Mouse (Mus musculus) stomach, embryonic 14.5 days (tissue): ENCODE data around the gene Mtf2. TPM values are rescaled to one million over a fixed set of nuclear protein-coding genes. Genes with fewer than 3 reads are reported as not detected.
"Not testable (repeated sequence)": the region's sequence is repeated elsewhere in the genome, so short reads cannot be mapped to it uniquely, and the experiment has no call there.

ENCODE experiments used
- ATAC-seq: fragments of 200-750 bp; cut with Nextera tagmentation; 2 replicates; pipeline ENCODE4 v1.8.0; 2017; ENCODE audit warnings: low read depth, moderate TSS enrichment; ENCODE audit not compliant: insufficient number of reproducible peaks, insufficient read depth, low FRiP score
- H3K27ac ChIP-seq: fragments of 300-500 bp; sonication (generic); 2 replicates; pipeline ENCODE4 v1.5.1; 2014; ENCODE audit warnings: mild to moderate bottlenecking, low read length, moderate library complexity, mixed read lengths
- H3K27me3 ChIP-seq: fragments of 300-500 bp; sonication (generic); 2 replicates; pipeline ENCODE4 v1.6.1; 2014; ENCODE audit warnings: low read length, control low read depth, mixed read lengths; ENCODE audit not compliant: control insufficient read depth, insufficient read depth
- H3K36me3 ChIP-seq: fragments of 300-500 bp; sonication (generic); 2 replicates; pipeline ENCODE4 v1.6.1; 2014; ENCODE audit warnings: mild to moderate bottlenecking, control low read depth, low read length, moderate library complexity, mixed read lengths; ENCODE audit not compliant: control insufficient read depth, insufficient read depth
- H3K4me1 ChIP-seq: fragments of 300-500 bp; sonication (generic); 2 replicates; pipeline ENCODE4 v1.6.1; 2014; ENCODE audit warnings: low read length, control low read depth, mixed read lengths; ENCODE audit not compliant: control insufficient read depth, insufficient read depth
- H3K4me2 ChIP-seq: fragments of 300-500 bp; sonication (generic); replicated peaks from 2 replicates; pipeline ENCODE4 v1.6.1; 2014; ENCODE audit warnings: low read depth, low read length, control low read depth
- H3K4me3 ChIP-seq: fragments of 300-500 bp; sonication (generic); 2 replicates; pipeline ENCODE4 v1.5.1; 2014; ENCODE audit warnings: low read depth, low read length, control low read depth
- H3K9ac ChIP-seq: fragments of 300-500 bp; sonication (generic); replicated peaks from 2 replicates; pipeline ENCODE4 v1.6.1; 2014; ENCODE audit warnings: low read depth, mild to moderate bottlenecking, control low read depth, low read length, moderate library complexity, mixed read lengths
- H3K9me3 ChIP-seq: fragments of 300-500 bp; sonication (generic); 2 replicates; pipeline ENCODE4 v1.6.1; 2016; ENCODE audit warnings: low read depth, low read length, control low read depth; ENCODE audit not compliant: control insufficient read depth
- WGBS: fragments of 180-500 bp; shearing (Covaris S2); extraction: QIAGEN DNeasy Blood & Tissue Kit; methylation state at CpG from one replicate; pipeline ENCODE4 v1.1.7; 2014; 5-methylcytosine and 5-hydroxymethylcytosine counted together
- polyA plus RNA-seq: library from polyadenylated mRNA; unstranded; fragments of >200 nt; fragmentation: Nextera tagmentation; extraction: Ambion mirVana; gene quantifications from 2 replicates; pipeline ENCODE4 v1.2.1, GENCODE M21; 2014

The Mtf2 gene
- polyA plus RNA-seq = 92.0 and 95.0 TPM in 2 replicates

GRCm38 (mm10) chr5:108065465-108066411 lies at the start of gene Mtf2:
Mtf2 (plus strand) TSS chr5:108065674.
- Histone ChIP-seq H3K4me1 (peaks cover 6% of the 10 kb centered on the region; the same call in 1 of the 2 replicates), H3K27me3 (no peaks in the 10 kb centered on the region), H3K27ac (peak within 1 kb of the TSS; percentile 89), H3K9ac (peak within 1 kb of the TSS; percentile 85), H3K36me3 (peaks cover 11% of the 10 kb centered on the region), H3K4me3 (peak within 1 kb of the TSS; percentile 97), H3K4me2 (peak within 1 kb of the TSS; percentile 63), H3K9me3 (no peaks in the 10 kb centered on the region)
- WGBS = 0% methylated on average over 59 of the region's 59 CpGs
- ATAC-seq = peak; percentile 95

DNA sequence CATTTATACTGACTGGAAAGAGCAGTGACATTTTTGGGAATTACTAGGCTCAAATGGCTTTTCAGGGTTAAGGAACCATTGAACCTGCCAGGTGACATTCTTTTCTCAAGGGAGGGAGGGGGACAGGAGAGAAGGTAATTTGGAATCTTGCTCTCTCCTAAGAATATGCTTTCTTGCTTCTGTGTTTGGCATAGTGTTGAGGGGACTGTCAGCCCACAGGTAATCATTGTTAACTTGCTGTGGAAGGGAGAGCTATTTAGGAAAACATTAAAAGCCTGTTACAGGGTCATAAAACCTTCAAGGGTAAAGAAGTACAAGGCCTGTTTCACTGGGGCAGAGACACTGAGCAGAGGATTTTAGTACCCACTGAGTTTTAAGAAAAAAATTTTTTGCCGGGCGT lies 48.2 kb upstream of the Mtf2 start:
- Histone ChIP-seq H3K27ac (no peak overlapping the region), H3K4me3 (no peak overlapping the region), H3K4me1 (no peaks in the 10 kb centered on the region), H3K4me2 (no peak overlapping the region), H3K36me3 (no peaks in the 10 kb centered on the region), H3K27me3 (no peaks in the 10 kb centered on the region), H3K9ac (no peak overlapping the region), H3K9me3 (no peaks in the 10 kb centered on the region)
- ATAC-seq = no peak
- 91% methylated on average over 2 of the region's 2 CpGs for WGBS

DNA sequence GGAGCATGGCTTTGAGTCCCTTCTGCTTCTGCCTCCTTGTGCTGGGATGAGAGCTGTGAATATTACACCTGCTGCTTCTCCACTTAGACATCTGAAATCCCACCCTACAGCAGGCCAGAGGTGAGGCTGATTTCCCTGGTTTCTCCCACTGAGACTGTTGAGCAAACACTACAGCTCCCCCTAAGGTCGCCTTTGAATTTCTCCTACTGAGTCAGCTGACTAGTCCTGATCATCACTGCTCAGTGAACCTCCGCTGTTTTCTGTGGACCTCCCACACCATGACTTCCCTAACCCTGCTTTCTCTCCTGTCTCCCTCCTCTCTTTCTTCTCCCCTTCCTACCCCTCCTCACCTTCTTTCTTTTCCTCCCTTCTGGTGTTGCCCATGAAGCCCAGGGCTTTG lies 46.1 kb upstream of the Mtf2 start:
- no peaks in the 10 kb centered on the region for H3K9me3 ChIP-seq
- WGBS = 26% methylated on average over 2 of the region's 2 CpGs
- H3K4me2 ChIP-seq = no peak overlapping the region
- H3K27ac ChIP-seq = no peak overlapping the region
- no peak for ATAC-seq
- no peak overlapping the region for H3K4me3 ChIP-seq
- no peaks in the 10 kb centered on the region for H3K4me1 ChIP-seq
- no peaks in the 10 kb centered on the region for H3K36me3 ChIP-seq
- no peak overlapping the region for H3K9ac ChIP-seq
- no peaks in the 10 kb centered on the region for H3K27me3 ChIP-seq

DNA sequence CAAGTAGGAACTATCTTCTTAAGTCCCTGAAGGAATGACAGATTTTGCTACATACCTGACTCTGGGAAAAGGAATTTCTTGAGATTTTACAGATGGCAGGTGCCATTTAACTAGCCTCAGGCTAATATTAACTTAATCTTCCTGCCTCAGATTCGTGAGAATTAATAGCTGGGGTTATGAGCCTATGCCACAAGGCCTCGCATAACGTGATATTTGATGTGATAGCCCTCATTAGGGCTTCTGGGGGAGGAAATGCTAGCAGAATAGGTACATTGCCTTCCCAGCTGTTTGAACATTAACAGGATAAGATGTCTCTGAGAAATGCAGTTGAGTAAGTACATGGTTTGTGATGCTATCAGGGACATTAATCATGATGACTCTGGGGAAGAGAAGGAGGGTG lies 44.1 kb upstream of the Mtf2 start:
- WGBS = 52% methylated on average over 3 of the region's 3 CpGs
- H3K36me3 ChIP-seq = no peaks in the 10 kb centered on the region
- no peak for ATAC-seq
- no peaks in the 10 kb centered on the region for H3K27me3 ChIP-seq
- no peak overlapping the region for H3K27ac ChIP-seq
- H3K4me3 ChIP-seq = no peak overlapping the region
- H3K9me3 ChIP-seq = no peaks in the 10 kb centered on the region
- H3K4me2 ChIP-seq = no peak overlapping the region
- H3K9ac ChIP-seq = no peak overlapping the region
- H3K4me1 ChIP-seq = no peaks in the 10 kb centered on the region

DNA sequence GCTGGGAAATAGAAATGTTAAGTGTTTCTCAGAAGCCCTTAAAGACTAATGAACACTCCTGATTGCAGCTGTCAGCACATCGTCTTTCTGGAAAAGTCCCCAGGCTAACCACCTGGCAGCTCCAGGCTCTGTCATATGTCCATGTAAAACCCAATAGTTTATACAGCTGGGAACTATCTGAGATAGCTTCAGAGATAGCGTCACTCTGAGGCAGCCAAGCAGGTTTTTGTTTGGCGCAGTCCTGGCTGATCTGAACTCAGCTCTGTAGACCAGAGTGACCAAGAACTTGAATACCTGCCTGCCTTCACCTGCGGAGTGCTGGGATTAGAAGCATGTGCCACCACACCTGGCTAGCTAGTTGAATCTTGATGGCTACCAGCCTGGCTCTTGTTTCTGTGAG lies 37.2 kb upstream of the Mtf2 start:
- Histone ChIP-seq H3K36me3 (no peaks in the 10 kb centered on the region), H3K27me3 (no peaks in the 10 kb centered on the region), H3K4me2 (no peak overlapping the region), H3K9ac (no peak overlapping the region), H3K4me1 (no peaks in the 10 kb centered on the region), H3K27ac (no peak overlapping the region), H3K4me3 (no peak overlapping the region), H3K9me3 (no peaks in the 10 kb centered on the region)
- WGBS = 81% methylated on average over 4 of the region's 4 CpGs
- ATAC-seq = no peak

DNA sequence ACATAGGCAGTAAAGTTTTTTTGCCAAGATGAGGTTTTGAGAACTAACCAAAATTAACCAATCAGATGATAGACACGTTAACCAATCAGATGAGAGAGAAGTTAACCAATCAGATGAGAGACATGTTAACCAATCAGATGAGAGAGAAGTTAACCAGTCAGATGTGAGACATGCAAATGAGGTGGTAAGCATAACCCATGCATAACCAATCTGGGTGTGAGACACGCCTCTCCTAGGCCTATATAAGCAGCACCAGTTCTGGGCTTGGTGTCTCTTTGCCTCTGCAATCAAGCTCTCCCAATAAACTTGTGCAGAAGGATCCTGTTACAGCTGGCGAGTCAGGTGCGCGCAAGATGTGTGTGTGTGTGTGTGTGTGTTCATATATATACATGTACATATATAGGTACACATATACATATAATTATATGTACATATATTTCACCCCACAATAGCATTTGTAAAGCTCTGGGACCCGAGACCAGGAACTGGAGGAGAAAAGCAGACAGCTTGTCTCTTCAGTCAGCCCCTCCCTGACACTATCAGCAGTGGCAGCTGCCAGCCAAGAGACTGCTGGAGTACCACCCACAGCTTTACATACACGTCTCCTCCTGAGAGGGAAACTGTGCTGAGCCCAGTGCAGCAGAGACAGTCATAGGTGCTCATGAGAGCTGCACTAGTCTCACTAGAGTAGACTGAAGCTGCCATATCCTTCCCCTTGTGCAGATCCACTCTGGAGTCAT lies 36.5 kb upstream of the Mtf2 start:
- not testable (repeated sequence) for H3K9ac ChIP-seq, ATAC-seq, H3K27me3 ChIP-seq, H3K27ac ChIP-seq, H3K4me2 ChIP-seq, H3K36me3 ChIP-seq, H3K4me1 ChIP-seq, H3K4me3 ChIP-seq, H3K9me3 ChIP-seq
- 87% methylated on average over 7 of the region's 7 CpGs for WGBS

- 81% methylated on average over 2 of the region's 2 CpGs for WGBS
- H3K4me3 ChIP-seq = no peak overlapping the region
Measured at GRCm38 (mm10) chr5:108029968-108030367, 35.5 kb upstream of the Mtf2 start.

DNA sequence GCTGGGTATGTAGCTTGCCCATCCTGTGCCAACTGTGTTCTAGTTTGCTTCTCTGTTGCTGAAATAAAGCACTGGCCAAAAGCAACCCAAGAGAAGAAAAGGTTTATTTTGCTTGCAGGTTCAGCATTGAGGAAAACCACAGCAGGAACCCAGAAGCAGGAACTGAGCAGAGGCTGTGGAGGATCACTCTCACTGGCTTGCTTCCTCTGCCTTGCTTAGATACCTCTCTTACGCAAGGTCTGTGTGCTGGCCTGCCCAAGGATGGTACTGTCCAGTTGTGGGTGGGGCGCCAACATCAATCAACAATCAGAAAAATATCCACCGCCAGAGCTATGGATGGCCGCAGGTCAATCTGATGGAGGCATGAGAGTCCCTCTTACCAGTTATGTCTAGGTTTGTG lies 34.2 kb upstream of the Mtf2 start:
- H3K4me2 ChIP-seq = no peak overlapping the region
- ATAC-seq = no peak
- no peaks in the 10 kb centered on the region for H3K4me1 ChIP-seq
- H3K27ac ChIP-seq = no peak overlapping the region
- H3K9ac ChIP-seq = no peak overlapping the region
- H3K9me3 ChIP-seq = no peaks in the 10 kb centered on the region
- no peaks in the 10 kb centered on the region for H3K36me3 ChIP-seq
- H3K27me3 ChIP-seq = no peaks in the 10 kb centered on the region
- WGBS = 85% methylated on average over 4 of the region's 4 CpGs
- H3K4me3 ChIP-seq = no peak overlapping the region

More at GRCm38 (mm10) chr5:108029968-108030367, 35.5 kb upstream of the Mtf2 start:
- Histone ChIP-seq H3K9ac (no peak overlapping the region), H3K4me1 (no peaks in the 10 kb centered on the region), H3K9me3 (no peaks in the 10 kb centered on the region), H3K27ac (no peak overlapping the region), H3K36me3 (no peaks in the 10 kb centered on the region), H3K4me2 (no peak overlapping the region), H3K27me3 (no peaks in the 10 kb centered on the region)
- no peak for ATAC-seq
